Mouse (Mus musculus) cerebral cortex, adult 2 months (tissue): Measurements from ENCODE around the gene Pif1.

Experiments used
- WGBS: fragments of 180-500 bp; shearing (Covaris S2); methylation state at CpG from one replicate; pipeline ENCODE4 v1.1.7; 2018; 5-methylcytosine and 5-hydroxymethylcytosine counted together

Gene Pif1

DNA sequence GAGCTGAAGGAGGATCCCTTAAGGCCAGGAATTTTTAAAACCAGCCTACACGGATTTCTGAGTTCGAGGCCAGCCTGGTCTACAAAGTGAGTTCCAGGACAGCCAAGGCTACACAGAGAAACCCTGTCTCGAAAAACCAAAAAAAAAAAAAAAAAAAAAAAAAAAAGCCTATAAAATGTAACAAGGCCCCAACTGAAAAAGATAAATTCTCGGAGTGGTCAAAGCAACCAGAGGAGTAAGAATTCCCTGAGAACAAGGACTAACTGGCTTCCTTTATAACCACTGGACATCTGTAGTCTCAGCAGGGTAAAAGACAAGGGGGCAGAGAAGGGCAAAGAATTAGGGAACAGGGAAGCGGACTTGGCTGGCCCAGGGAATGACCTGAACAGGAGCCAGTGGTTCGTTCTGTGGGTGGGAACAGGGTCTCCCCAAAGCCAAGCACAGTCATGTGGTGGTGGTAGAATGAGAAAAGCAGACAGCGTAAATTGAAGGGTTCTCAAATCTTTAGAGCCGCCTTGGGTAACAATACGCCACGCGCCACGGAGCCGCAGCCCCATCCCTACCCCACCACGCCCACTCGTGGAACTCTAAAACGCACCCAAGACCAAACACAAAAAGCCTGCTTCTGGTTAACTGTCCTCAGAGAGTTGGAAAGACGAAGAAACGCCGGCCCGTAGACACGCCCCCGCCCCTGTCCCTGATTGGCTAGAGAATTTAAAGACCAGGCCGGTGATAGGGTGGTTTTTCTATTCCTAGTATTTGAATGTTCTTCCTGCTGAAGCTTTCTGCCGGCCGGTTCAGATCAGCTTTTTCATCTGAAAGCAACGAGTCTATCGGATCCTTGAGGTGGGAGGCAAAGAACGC lies at the start of gene Pif1:
TSS of gene Pif1 (plus strand) at position 755 of the 864 bp plus-strand sequence.
- WGBS, result 11% methylated on average over 28 of the region's 28 CpGs

DNA sequence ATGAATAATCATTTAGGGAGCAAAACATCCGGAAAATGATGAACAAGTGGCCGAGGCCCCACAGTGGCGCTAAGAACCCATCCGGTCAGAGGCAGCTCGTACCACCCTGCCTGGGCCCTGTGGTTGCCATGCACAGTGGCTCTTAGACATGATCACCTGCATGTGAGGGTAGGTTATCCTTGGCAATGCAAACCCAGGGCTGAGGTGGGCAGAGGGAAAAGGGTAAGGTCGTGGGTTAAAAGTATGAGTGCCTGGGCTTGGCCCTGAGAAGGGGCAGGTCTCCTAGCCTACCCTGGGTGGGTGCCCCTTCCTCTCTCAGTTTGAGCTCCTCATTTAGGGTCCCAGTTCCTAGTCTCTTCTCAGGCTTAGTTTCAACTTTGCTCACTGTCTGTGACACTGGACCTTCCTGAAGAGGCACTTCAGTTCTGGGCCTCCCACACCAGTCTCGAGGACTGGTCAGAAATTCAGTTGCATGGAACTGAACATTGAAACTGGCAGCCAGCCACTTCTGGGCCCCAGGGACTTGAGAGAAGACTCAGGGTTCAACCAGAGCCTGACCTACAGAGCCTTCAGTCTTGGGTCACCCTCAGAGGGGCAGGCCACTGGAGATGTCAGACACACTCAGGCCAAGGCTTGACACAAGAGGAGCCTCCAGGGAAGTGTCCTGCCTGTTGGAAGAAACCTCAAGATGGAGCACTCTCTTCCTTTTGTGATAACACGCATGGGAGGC lies 48.9 kb upstream of the Pif1 start:
- WGBS, result 90% methylated on average over 8 of the region's 8 CpGs

DNA sequence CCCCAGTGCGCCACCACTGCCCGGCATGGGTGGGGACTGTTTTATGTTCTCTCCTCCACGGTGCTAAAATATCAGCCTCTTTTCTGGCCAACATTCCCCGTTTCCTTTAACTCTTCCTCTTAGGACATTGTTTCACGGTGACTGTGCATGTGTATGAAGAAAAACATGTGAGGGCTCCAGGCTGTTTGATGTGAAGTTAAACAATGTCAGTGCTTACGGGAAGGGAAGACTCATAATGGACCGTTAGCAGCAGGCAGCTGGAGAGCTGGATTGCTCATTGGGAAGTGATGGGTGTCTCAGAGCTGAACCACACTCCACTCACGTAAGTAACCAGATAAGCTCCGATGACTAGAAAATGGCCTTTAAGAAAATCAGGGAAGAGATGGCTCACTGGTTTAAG lies 47.3 kb upstream of the Pif1 start:
- 80% methylated on average over 9 of the region's 9 CpGs for WGBS

DNA sequence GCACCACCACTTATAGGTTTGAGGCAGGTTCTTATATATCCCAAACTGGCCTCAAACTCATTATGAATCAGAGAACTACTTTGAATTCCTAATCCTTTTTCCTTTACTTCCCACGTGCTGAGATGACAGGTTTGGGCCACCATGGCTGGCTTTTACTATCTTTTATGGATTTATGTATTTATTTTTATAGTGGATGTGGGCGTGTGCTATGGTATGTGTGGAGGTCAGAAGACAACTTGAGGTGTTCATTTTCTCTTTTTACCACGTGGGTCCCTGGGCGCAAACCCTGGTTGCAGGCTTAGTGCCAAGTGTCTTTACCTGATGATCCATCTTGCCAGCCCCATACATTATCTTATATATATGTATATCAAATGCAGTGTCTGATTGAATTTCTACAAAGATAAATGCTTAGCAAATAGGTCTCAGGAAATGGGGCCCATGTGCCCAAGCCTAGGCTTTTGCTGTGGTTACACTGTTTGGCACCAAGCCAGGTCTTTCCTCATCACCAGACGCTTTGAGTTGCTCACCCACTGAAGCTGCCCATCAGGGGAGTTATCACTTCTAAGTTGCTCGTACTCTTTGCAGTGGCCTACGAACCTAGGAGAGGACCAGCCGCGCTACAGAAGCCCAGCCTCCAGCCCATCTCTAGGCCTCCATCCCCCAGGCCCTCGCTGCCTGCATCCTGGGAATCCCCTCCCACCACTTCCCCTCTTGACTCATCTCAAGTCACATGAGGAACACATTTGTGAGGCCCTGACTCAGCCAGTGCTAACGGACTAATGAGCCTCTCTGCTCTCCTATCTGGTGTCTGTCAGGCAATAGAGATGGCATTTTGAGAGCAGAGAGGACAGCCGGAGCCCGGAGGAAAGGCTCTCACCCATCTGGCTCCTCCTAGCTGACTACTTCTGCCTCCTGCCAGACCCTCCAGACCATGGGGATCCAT lies 45.6 kb upstream of the Pif1 start:
- 62% methylated on average over 13 of the region's 13 CpGs for WGBS

DNA sequence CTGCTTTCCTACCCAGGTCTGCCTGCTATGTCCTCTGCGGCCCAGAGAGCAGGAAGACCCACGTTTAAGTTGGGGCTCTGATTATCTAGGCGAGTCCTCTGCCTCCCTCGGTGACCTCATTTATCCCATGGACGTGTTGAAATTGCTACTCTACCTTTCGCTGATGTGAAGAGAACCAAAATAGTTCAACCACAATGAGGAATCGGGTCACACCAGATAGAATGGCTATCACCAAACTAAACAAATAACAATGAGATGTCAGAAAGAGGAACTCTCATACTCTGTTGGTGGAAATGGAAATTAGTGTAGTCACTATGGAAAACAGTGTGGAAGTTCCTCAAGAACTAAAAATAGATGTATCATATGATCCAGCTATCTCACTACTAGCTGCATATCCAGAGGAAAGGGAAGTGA lies 44.8 kb upstream of the Pif1 start:
- 74% methylated on average over 7 of the region's 7 CpGs for WGBS

DNA sequence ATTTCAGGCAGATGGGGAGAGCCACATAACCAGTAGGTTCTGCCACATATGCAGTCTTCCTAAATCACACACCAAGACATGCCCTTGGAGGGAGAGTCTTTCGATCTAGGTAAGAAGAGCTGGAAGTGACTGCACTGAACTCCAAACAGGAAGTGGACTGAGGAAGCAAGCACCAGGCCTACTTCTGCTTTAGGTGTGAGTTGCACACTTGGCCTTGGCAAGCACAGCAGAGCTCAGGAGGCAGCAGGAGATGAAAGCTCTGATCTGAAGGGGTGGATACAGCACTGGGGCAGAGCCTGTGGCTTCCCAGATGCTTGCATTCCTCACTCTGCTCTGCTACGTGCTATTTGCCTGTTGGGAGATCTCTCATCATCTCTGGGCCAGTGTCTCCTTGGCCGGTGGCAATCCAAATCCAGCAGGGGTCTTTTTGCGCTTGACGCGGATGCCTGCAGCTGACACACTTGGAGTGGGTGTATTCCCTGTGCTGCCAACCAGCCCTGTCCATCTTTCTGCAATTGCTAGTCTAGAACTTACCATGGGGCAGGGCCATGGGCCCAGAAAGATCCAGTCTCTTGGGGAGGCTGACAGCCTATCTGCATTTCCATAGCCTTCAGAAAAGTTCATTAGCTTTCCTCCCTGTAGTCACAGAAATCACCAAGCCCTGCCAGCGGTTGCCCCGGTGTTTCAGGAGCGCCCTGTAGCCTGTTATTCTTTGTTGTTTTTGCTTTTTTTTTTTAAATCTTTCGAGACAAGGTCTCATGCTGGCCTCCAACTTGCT lies 41.1 kb upstream of the Pif1 start:
- 60% methylated on average over 10 of the region's 10 CpGs for WGBS

DNA sequence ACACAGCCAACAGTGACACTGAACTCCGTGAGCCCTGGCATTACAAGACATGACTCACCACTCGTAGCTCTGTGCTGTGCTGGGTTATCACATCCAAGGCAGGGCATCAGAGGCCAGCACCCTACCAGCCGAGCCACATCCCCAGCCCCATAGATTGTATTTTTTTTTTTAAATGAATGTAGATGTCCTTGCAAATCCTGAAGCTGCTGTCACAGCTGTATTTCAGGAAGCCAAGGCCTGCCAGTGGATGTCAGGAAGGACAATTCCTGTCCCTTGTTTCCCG lies 40.6 kb upstream of the Pif1 start:
- whole genome bisulfite sequencing, result 58% methylated on average over 4 of the region's 4 CpGs

DNA sequence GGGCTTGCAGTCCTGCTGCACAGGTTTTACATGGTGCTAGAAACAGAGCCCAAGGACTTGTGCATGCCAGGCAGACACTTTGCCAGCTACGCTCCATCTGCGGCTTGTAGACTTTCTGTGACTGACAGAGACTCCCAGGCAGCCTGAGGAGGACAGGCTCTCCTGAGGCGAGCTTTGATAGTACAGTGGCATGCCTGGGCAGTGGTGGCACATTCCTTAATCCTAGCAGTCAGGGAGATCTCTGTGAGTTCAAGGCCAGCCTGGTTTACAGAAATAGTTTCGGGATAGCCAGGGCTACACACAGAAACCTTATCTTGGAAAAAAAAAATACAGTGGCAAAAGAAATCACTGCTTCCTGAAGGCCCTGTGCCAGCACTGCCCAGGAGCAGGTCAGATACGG lies 39.8 kb upstream of the Pif1 start:
- WGBS, result 90% methylated on average over 5 of the region's 5 CpGs

DNA sequence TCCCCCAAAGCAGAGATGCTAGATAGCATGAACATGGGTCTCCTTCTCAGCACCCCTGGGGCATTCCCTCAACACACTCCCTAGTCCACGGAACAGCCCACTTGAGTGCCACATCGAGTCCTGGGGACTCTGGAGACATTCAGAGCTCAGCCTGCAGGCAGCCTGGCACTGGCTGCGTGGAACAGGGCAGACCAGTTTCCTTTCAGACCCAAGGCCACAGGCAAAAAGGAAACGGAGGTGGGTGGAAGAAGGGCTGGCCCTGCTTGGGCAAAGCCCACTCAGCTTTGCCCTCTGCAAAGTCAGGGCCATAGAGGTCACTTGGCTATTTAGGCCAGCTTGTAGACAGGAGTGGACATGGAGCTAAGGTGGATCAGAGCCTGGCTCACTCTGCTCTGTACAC lies 39.1 kb upstream of the Pif1 start:
- 76% methylated on average over 4 of the region's 4 CpGs for WGBS

DNA sequence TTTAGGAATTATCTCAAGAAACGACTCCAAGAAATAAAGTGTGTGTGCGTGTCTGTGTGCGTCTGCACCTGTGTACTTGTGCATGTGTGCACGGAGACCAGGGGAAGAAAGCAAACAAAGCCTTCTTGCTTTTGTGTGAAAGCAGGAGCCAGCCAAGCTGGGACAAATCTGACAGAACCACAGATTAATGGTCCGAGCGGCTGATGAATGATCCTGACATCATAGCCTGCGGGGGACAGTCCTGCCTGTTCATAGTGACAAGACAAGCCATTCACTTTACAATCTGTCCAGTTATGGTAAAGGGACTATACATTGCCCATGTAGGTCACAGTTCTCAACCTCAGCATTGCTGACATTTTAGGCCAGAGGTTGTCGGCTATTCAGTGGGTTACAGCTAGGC lies 38.6 kb upstream of the Pif1 start:
- WGBS, result 80% methylated on average over 8 of the region's 8 CpGs

DNA sequence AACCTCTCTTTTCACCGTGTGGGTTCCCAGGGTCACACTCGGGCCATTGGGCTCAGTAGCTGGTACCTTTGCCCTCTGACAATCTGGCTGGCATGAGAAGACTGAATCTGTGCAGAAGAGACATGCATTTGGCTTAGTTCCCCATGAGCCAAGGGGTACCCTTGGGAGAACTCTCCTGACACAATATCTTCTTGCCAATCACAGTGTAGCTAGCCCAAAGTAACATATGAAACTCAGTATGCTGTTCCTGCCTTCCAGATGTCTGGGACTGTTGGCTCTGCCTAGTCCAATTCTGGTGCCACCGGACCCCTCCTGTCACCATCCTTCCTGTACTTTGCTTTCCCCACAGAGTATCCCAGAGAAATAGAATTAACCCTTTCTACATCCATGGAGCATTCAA lies 37.8 kb upstream of the Pif1 start:
- WGBS, result 69% methylated on average over 3 of the region's 3 CpGs

DNA sequence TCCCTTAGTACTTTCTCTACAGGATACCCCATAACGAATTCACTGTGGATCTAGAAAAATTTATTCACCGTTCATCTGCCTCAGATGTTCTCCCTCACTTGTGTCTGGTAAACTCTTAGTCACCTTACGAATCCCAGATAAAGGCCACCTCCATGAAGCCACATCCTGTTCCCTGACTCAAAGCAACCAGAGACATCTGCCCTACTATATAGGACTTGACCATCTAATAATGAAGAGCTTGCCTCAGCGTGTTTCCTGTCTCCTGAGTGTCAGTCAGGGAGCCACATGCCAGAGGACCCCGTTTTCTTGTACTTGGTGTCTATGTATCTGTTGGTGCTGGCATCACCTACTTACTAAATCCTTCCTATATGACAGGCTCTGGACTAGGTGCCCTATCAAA lies 37.3 kb upstream of the Pif1 start:
- 85% methylated on average over 5 of the region's 5 CpGs for WGBS

DNA sequence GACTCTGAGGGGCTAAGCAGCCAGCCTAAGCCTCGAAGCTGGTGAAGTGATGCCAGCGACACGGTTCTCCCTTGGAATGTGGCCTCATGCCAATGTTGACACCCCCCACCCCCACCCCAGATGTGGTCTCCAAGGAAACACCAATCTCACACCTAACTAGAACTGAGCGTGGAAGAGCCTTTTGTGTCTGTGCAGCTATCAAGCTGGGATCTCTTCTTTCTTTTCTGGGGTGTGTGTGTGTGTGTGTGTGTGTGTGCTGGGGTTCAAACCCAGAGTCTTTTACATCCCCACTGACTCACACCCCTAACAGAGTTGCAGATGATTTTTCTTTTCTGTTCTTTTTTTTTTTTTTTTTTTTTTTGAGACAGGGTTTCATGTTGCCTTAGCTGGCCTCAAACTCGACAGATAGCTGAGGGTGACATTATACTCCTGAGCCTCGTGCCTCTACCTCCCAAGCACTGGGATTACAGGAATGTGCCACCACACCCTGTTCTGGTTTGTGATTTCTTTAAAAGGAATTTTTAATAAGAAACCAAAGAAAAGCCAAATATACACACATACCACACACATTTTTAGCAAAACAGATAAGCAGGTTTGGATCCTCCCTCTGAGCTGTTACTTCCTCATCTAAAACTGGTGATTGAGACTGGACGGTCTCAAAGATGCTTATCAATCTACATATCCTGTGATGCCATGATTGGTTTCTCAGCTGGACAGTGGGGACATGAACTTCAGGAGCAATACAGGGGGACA lies 36.7 kb upstream of the Pif1 start:
- 65% methylated on average over 7 of the region's 7 CpGs for WGBS

DNA sequence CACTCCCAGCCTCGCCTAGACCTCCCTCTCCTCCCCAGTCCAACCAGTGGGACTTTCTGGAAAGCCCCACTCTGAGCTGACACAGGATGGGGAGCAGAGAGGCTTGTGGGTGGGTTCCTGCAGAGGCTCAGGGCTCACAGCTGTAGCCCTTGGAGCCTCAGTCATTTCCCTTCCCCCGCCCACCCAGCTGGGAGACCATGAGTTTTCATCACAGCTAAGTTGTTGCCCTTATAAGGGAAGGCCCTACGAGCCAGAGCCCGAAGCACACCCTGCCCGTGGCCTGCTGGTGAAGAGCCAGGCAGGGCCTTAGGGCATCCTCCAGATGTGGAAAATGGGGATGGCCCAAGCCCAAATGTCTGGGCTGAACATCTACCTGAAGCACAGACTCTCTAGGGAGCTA lies 35.9 kb upstream of the Pif1 start:
- WGBS, result 53% methylated on average over 5 of the region's 5 CpGs

DNA sequence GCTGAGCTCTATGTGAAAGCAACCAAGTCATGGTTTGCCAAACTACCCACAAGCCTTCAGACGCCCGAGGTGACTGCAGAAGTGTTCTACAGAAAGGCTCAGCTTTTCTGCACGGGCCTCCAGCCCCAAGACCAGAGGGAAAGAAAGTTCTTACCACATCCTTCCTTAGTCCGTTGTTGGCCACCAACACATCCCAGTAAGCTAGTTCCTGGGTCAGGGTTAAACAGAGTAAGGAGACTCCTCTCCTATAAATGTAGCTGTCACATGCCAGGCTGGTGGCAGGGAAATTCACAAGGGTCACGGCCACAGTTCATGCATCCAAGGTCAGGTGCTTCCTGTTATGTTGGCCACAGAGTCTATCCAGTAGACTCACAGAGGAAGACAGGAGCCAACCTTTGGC lies 34.8 kb upstream of the Pif1 start:
- 86% methylated on average over 5 of the region's 5 CpGs for WGBS

DNA sequence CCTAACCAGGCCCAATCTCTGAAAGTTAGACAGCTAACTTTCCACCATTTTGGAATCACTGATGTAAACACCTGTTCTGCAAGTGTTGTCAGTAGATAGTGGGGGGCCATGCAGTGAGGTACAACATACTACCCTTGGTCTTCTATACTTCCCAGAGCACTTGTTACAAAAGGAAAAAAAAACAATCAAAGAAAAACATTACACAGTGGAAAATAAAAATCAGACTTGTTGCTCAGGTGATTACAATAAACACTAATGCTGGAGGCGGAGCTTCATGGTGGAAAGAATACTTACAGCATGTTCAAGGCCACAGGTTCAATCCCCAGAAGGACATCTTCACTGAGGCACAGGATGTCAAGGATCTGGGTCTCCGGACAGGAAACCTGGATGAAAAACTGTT lies 34.2 kb upstream of the Pif1 start:
- 99% methylated on average over 2 of the region's 2 CpGs for WGBS

DNA sequence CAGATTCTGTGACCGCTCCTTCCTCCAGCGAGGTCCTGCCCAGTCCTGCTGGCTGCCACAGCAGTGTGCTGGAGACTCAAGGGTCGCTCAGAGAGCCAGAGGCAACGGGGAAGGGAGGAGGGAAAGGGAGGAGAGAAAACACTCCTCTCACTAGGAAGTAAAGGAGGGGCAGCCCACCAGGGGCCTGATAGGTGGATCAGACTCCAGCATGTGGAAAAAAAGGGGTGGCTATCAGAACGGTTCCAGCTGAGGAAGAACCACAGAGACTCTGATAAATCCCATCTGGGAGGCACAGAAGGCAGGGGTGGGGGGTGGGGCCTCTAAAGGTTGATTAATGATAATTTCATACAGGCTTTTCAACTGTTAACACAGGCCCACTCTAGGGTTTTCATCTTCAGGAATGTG lies 32.0 kb upstream of the Pif1 start:
- WGBS, result 62% methylated on average over 5 of the region's 5 CpGs

DNA sequence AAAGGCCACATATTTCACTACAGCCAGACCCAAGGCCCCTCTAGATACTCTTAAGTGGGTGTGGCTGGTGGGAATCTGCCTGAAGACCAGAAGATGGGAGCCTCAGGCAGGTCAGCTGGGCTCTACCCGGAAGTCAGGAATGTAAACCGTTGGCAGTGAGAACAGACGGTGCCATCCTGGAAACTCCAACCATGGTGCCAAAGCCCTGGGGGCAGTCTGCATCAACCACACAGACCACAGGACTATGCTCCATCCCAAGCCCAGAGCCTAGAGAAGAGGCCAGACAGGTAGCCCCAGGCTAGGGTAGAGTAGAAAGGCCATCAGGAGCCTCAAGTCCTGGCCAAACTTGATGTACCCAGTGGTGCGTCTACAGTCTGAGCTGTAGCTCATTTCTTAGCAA lies 31.3 kb upstream of the Pif1 start:
- 91% methylated on average over 4 of the region's 4 CpGs for WGBS

DNA sequence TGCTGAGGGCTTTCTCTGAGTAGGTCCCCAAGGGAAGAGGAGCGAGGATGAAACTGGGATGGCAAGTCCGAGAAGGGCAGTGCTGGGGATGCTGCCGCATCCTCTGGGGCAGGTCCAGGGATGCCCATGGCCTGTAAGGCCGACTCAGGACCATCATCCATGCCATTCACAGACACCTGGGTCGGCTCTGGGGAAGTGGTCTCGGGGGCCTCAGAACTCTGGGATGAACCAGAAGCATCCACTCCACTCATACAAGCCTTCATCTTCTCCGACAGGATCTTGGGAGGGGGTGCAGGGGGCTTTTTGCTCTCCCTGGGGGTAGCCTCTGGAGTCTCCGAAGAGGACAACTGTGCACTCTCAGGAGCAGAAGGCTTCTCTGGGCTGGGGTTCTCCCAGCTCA lies 30.6 kb upstream of the Pif1 start:
- WGBS, result 98% methylated on average over 8 of the region's 8 CpGs

DNA sequence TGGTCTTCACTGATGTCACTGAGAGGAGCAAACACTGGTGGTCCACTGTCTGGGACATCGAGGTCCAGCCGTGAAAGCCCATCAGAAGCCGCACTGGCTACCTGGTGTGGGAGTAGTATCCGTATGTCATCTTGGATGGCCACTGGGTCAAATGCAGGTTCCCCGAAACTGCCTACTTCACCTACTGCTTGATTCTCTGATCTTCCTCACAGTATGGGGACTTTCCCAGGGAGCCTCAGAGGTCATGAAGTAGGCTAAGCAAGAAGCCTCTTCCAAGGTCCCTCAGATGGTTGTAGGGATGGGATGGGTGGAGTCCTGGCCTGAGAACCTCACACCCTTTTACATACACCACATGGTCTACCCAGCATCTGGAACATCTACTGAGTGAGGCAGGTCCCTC lies 30.0 kb upstream of the Pif1 start:
- WGBS, result 96% methylated on average over 5 of the region's 5 CpGs

DNA sequence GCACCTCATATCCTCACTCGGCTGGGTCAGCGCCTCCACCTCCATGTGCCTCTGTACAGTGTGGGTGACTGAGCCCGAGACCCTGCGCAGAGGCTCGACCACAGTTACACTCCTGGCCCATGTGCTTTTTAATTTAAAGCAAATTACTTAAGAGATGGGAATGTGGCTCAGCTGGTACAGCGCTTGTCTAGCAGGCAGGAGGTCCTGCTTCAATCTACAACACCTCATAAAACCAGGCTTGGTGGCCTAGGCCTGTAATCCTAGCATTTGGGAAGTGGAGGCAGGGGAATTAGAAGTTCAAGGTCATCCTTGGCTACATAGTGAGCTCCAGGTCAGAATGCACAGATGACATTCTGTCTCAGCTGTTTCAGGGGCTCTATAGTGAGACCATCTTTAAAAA lies 28.2 kb upstream of the Pif1 start:
- WGBS, result 97% methylated on average over 6 of the region's 6 CpGs
